Mouse (Mus musculus) embryonic facial prominence, embryonic 12.5 days (tissue): ENCODE results near the gene Ltbp1. TPM values are rescaled to one million over a fixed set of nuclear protein-coding genes. Genes with fewer than 3 reads are reported as not detected.

Source experiments
- ATAC-seq: fragments of 200-750 bp; cut with Nextera tagmentation; 2 replicates; pipeline ENCODE4 v1.8.0; 2017; ENCODE audit not compliant: insufficient number of reproducible peaks, insufficient read depth, low FRiP score, low TSS enrichment
- H3K27ac ChIP-seq: fragments of 300-500 bp; sonication (generic); 2 replicates; pipeline ENCODE4 v1.5.1; 2016; ENCODE audit warnings: mild to moderate bottlenecking
- H3K27me3 ChIP-seq: fragments of 300-500 bp; sonication (generic); 2 replicates; pipeline ENCODE4 v1.6.1; 2016; ENCODE audit warnings: mild to moderate bottlenecking, moderate library complexity
- H3K36me3 ChIP-seq: fragments of 300-500 bp; sonication (generic); 2 replicates; pipeline ENCODE4 v1.6.1; 2016; ENCODE audit warnings: mild to moderate bottlenecking
- H3K4me1 ChIP-seq: fragments of 300-500 bp; sonication (generic); 2 replicates; pipeline ENCODE4 v1.6.1; 2016
- H3K4me2 ChIP-seq: fragments of 300-500 bp; sonication (generic); replicated peaks from 2 replicates; pipeline ENCODE4 v1.6.1; 2016; ENCODE audit warnings: mild to moderate bottlenecking, moderate library complexity
- H3K4me3 ChIP-seq: fragments of 300-500 bp; sonication (generic); 2 replicates; pipeline ENCODE4 v1.5.1; 2016; ENCODE audit warnings: mild to moderate bottlenecking
- H3K9ac ChIP-seq: fragments of 300-500 bp; sonication (generic); 2 replicates; pipeline ENCODE4 v1.6.1; 2016; ENCODE audit warnings: mild to moderate bottlenecking, moderate library complexity
- H3K9me3 ChIP-seq: fragments of 300-500 bp; sonication (generic); 2 replicates; pipeline ENCODE4 v1.6.1; 2016; ENCODE audit warnings: mild to moderate bottlenecking, moderate library complexity
- WGBS: fragments of 180-500 bp; shearing (Covaris S2); methylation state at CpG from one replicate; pipeline ENCODE4 v1.1.7; 2016; 5-methylcytosine and 5-hydroxymethylcytosine counted together
- polyA plus RNA-seq: library from polyadenylated mRNA; unstranded; fragments of >200 nt; fragmentation: Nextera tagmentation; extraction: Ambion mirVana; gene quantifications from 2 replicates; pipeline ENCODE4 v1.2.1, GENCODE M21; 2016

Gene Ltbp1
- polyA plus RNA-seq, 1 experiment from 2014 or later: 36.7 TPM

DNA sequence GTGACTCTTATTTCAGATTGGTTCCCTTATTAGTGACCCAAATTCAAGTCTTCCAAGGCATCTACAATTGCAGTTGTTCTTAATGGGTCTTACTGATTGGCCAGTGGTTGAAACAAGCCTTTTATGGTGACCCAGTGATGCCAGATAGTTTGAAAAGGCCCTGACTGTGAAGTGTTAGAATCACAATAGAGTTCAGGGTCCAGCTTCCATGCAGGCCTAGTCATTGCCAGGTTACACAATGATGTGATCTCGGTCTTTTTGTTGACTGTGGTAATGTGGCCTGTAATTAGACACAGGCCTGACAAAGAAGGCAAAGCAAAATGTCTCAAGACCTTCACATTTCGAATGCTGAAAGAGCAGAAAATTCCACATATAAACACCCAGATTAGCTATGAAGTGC, 227.8 kb downstream of the Ltbp1 start:
- ATAC-seq: no peak
- 55% methylated on average over 2 of the region's 2 CpGs for WGBS
- no peaks in the 10 kb centered on the region for H3K9me3 ChIP-seq
- no peaks in the 10 kb centered on the region for H3K27me3 ChIP-seq
- no peaks in the 10 kb centered on the region for H3K36me3 ChIP-seq
- no peak overlapping the region for H3K27ac ChIP-seq
- H3K4me3 ChIP-seq: no peak overlapping the region
- no peak overlapping the region for H3K9ac ChIP-seq
- no peak overlapping the region for H3K4me2 ChIP-seq
- H3K4me1 ChIP-seq: 0 out of 2 replicates have a peak, but pooled peaks cover 3% of the 10 kb centered on the region

- Histone ChIP-seq H3K4me3 (no peak overlapping the region), H3K9me3 (no peaks in the 10 kb centered on the region), H3K4me2 (no peak overlapping the region), H3K36me3 (no peaks in the 10 kb centered on the region), H3K27me3 (no peaks in the 10 kb centered on the region), H3K27ac (no peak overlapping the region), H3K9ac (no peak overlapping the region), H3K4me1 (0 out of 2 replicates have a peak, but pooled peaks cover 3% of the 10 kb centered on the region)
- ATAC-seq: no peak
- 84% methylated on average over 4 of the region's 4 CpGs for WGBS
Measured at GRCm38 (mm10) chr17:75233923-75234322, 228.6 kb downstream of the Ltbp1 start.

- Histone ChIP-seq H3K4me2 (no peak overlapping the region), H3K9me3 (no peaks in the 10 kb centered on the region), H3K4me3 (no peak overlapping the region), H3K4me1 (0 out of 2 replicates have a peak, but pooled peaks cover 3% of the 10 kb centered on the region), H3K36me3 (no peaks in the 10 kb centered on the region), H3K27me3 (no peaks in the 10 kb centered on the region), H3K27ac (no peak overlapping the region), H3K9ac (no peak overlapping the region)
- 83% methylated on average over 3 of the region's 3 CpGs for WGBS
- no peak for ATAC-seq
Measured at GRCm38 (mm10) chr17:75235781-75236180, 230.4 kb downstream of the Ltbp1 start.

GRCm38 (mm10) chr17:75236543-75236942, 231.2 kb downstream of the Ltbp1 start:
- H3K9ac ChIP-seq: no peak overlapping the region
- ATAC-seq: no peak
- WGBS: 81% methylated on average over 2 of the region's 2 CpGs

DNA sequence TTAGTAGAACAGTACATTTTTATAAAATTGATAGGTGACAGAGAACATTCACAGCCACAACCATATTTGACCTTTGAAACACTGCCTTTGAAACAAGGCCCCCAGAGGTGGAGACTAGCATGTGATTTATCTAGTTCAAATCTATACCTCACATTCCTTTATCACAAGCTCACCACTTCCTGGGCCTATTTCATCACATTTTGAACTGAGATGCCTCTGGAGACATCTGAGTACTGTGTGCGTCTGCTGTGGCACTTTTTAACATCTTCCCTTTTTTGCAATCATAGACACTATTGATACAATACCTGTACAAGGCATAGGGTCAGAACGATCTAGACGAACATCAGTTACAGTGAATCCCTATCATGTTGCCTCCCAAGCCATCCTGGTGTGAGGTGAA, 232.1 kb downstream of the Ltbp1 start:
- no peak for ATAC-seq
- H3K4me3 ChIP-seq: no peak overlapping the region

More at GRCm38 (mm10) chr17:75236543-75236942, 231.2 kb downstream of the Ltbp1 start:
- Histone ChIP-seq H3K4me3 (no peak overlapping the region), H3K27me3 (no peaks in the 10 kb centered on the region), H3K27ac (no peak overlapping the region), H3K9me3 (no peaks in the 10 kb centered on the region), H3K4me1 (0 out of 2 replicates have a peak, but pooled peaks cover 3% of the 10 kb centered on the region), H3K4me2 (no peak overlapping the region), H3K36me3 (no peaks in the 10 kb centered on the region)

DNA sequence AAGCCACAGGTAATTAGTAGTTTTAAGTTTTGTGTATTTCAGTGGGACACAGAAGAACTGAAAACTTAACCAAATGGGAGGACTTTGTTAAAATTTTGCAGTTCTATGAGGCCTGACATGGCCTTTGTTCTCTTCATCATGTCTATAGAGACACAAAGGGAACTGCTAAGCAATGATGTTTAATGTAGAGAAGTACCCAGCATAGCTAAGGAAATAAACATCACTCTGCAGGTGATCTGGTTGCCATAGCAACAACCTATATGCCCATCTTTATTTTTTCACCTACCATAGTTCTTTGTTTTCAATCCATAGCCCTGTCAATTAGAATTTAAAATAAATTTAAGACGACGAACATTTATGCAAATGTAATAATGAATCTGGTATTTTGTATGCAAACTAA, 233.3 kb downstream of the Ltbp1 start:
- Histone ChIP-seq H3K4me2 (no peak overlapping the region), H3K27me3 (no peaks in the 10 kb centered on the region), H3K9me3 (no peaks in the 10 kb centered on the region), H3K36me3 (no peaks in the 10 kb centered on the region), H3K9ac (no peak overlapping the region), H3K4me3 (no peak overlapping the region), H3K4me1 (0 out of 2 replicates have a peak, but pooled peaks cover 3% of the 10 kb centered on the region), H3K27ac (no peak overlapping the region)
- ATAC-seq: no peak
- WGBS: 92% methylated on average over 2 of the region's 2 CpGs

More for the DNA sequence above, 232.1 kb downstream of the Ltbp1 start:
- Histone ChIP-seq H3K4me2 (no peak overlapping the region), H3K36me3 (no peaks in the 10 kb centered on the region), H3K27me3 (no peaks in the 10 kb centered on the region), H3K9me3 (no peaks in the 10 kb centered on the region), H3K9ac (no peak overlapping the region), H3K4me1 (0 out of 2 replicates have a peak, but pooled peaks cover 3% of the 10 kb centered on the region), H3K27ac (no peak overlapping the region)
- 100% methylated on average over 3 of the region's 3 CpGs for WGBS

DNA sequence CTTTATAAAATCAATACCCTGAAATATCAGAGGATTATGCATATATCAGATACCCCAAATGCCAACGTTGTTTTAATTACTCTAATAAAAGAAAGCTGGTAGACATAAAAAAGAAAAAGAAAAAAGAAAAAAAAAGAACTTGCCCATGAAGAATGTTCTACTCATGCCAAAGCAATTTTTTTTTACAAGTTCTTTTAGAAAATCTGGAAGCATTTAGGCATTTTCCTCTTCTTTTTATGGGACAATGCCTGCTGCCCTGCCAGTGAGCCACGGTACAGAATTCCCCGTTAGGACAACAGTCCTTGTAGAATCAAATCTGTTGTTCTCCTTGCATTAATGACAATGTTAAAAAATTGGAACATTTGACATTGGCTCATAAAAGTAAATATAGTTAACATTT, 234.2 kb downstream of the Ltbp1 start:
- 36% methylated on average over 3 of the region's 3 CpGs for WGBS
- ATAC-seq: no peak
- H3K27ac ChIP-seq: no peak overlapping the region

GRCm38 (mm10) chr17:75242086-75242485, 236.7 kb downstream of the Ltbp1 start:
- Histone ChIP-seq H3K9ac (no peak overlapping the region), H3K4me3 (no peak overlapping the region), H3K4me1 (no peaks in the 10 kb centered on the region), H3K9me3 (no peaks in the 10 kb centered on the region), H3K27ac (no peak overlapping the region), H3K27me3 (no peaks in the 10 kb centered on the region), H3K36me3 (no peaks in the 10 kb centered on the region), H3K4me2 (no peak overlapping the region)
- WGBS: 67% methylated on average over 1 of the region's 1 CpGs
- ATAC-seq: no peak

More for the DNA sequence above, 234.2 kb downstream of the Ltbp1 start:
- H3K4me2 ChIP-seq: no peak overlapping the region
- H3K27me3 ChIP-seq: no peaks in the 10 kb centered on the region
- no peaks in the 10 kb centered on the region for H3K9me3 ChIP-seq
- H3K4me3 ChIP-seq: no peak overlapping the region
- H3K36me3 ChIP-seq: no peaks in the 10 kb centered on the region
- 0 out of 2 replicates have a peak, but pooled peaks cover 3% of the 10 kb centered on the region for H3K4me1 ChIP-seq
- no peak overlapping the region for H3K9ac ChIP-seq

GRCm38 (mm10) chr17:75243221-75243620, 237.9 kb downstream of the Ltbp1 start:
- Histone ChIP-seq H3K4me2 (no peak overlapping the region), H3K4me1 (no peaks in the 10 kb centered on the region), H3K9me3 (no peaks in the 10 kb centered on the region), H3K36me3 (no peaks in the 10 kb centered on the region), H3K27ac (no peak overlapping the region), H3K27me3 (no peaks in the 10 kb centered on the region), H3K9ac (no peak overlapping the region), H3K4me3 (no peak overlapping the region)
- ATAC-seq: no peak
- WGBS: 79% methylated on average over 1 of the region's 1 CpGs

DNA sequence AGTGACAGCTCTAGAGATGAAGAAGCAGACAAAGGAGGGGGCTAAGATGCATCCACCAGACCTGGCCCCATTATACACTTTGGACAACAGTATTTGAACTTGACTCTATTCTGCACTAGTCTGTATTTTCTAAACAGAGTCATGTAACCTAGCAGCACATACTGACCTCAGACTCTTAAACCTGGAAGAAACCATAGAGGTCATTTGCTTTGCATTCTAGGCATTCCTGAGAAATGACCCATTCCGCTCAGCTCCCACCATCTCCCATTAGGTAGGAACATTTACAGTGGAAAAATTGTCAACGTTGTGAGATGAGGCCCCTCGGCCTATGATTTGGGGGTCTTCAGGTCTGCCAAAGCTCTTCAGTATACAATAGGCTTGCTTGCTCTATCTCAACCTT, 238.8 kb downstream of the Ltbp1 start:
- Histone ChIP-seq H3K4me3 (no peak overlapping the region), H3K9ac (no peak overlapping the region), H3K9me3 (no peaks in the 10 kb centered on the region), H3K4me2 (no peak overlapping the region), H3K36me3 (no peaks in the 10 kb centered on the region), H3K27me3 (no peaks in the 10 kb centered on the region), H3K4me1 (no peaks in the 10 kb centered on the region), H3K27ac (no peak overlapping the region)
- WGBS: 88% methylated on average over 3 of the region's 3 CpGs
- no peak for ATAC-seq

DNA sequence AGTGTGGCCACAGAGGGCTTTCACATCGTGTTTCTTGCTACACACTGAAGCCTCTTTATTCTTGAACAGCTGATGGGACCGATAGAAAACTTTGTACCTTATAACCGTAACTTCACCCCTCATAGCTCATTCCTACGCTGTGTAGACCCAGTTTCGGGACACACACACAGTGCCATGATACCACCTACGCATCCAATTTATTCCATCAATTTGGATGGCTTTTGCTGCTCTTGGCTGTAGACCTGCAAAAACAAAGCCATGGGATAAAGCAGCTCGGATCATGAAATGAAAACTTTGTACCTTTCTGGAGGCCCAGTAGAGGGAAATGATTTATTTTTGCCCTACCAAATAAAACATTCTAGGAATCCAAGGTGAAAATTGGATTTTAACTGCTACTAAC, 239.7 kb downstream of the Ltbp1 start:
- ATAC-seq: no peak
- 92% methylated on average over 7 of the region's 7 CpGs for WGBS
- H3K4me1 ChIP-seq: no peaks in the 10 kb centered on the region

GRCm38 (mm10) chr17:75248632-75249031, 243.3 kb downstream of the Ltbp1 start:
- no peak for ATAC-seq
- Histone ChIP-seq H3K36me3 (no peaks in the 10 kb centered on the region), H3K9ac (no peak overlapping the region), H3K4me3 (no peak overlapping the region), H3K27ac (no peak overlapping the region), H3K27me3 (no peaks in the 10 kb centered on the region), H3K4me2 (no peak overlapping the region), H3K9me3 (no peaks in the 10 kb centered on the region), H3K4me1 (no peaks in the 10 kb centered on the region)
- 74% methylated on average over 10 of the region's 10 CpGs for WGBS

More for the DNA sequence above, 239.7 kb downstream of the Ltbp1 start:
- H3K4me2 ChIP-seq: no peak overlapping the region
- no peak overlapping the region for H3K27ac ChIP-seq
- no peaks in the 10 kb centered on the region for H3K9me3 ChIP-seq
- H3K36me3 ChIP-seq: no peaks in the 10 kb centered on the region
- no peak overlapping the region for H3K9ac ChIP-seq
- no peak overlapping the region for H3K4me3 ChIP-seq
- no peaks in the 10 kb centered on the region for H3K27me3 ChIP-seq

DNA sequence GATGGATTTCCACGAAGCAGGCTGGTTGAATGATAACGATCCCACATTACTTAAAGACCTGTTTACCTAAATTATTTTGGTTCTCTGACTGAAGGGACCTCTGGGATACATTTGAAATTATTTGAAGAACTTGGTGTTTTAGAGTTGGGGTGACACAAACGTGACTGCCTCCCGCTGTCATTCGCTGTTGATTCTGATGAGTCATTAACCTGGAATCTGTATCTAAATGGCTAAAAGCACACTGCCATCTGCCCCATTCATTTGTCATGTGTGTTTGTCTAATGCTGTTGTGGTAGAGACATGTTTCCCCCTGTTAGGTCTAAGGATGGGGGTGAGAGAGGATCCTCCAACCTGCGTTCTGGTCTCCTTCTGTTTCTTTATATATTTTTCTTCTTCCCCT, 245.2 kb downstream of the Ltbp1 start:
- Histone ChIP-seq H3K4me2 (no peak overlapping the region), H3K27ac (no peak overlapping the region), H3K36me3 (no peaks in the 10 kb centered on the region), H3K4me3 (no peak overlapping the region), H3K27me3 (no peaks in the 10 kb centered on the region), H3K4me1 (no peaks in the 10 kb centered on the region), H3K9ac (no peak overlapping the region), H3K9me3 (no peaks in the 10 kb centered on the region)
- WGBS: 77% methylated on average over 6 of the region's 6 CpGs
- no peak for ATAC-seq
